Mouse (Mus musculus): Measurements from ENCODE around the gene Pex16.
"Not testable (repeated sequence)": the region's sequence is repeated elsewhere in the genome, so short reads cannot be mapped to it uniquely, and the experiment has no call there.

The Pex16 gene

GRCm38 (mm10) chr2:92388891-92389641 is 14.6 kb downstream of the Pex16 start:
- DNase-seq (ENCODE audit: low spot score in 2 of 2), result peak; percentile 94 to 96

DNA sequence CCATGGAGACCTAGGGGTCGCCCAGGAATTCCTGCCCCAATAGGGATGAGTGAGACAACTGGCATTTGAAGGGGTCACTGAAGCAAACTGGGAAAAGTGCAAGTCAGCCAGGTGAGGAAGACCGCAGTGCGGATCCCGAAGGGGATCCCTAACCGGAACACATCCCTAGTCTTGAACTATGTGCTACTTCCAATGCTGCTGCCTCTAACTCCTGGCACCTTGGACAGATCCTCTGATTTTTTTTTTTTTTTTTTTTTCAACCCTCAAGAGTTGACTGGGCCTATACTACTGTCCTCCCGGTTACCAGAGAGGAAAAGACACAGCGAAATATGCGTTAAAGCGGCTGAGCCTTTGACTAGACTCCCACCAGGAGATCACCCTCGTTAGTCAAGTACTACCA is 15.2 kb downstream of the Pex16 start:
- DNase-seq (ENCODE audit: low spot score in 2 of 2), result no peak

- no peak for DNase-seq (ENCODE audit: low spot score in 2 of 2)
Measured at GRCm38 (mm10) chr2:92390206-92390930, 15.9 kb downstream of the Pex16 start.

GRCm38 (mm10) chr2:92391116-92391515 is 16.6 kb downstream of the Pex16 start:
- peak in 1 of 2 experiments; percentile 64 for DNase-seq (ENCODE audit: low spot score in 2 of 2)

- no peak for DNase-seq (ENCODE audit: low spot score in 2 of 2)
Measured at GRCm38 (mm10) chr2:92391703-92392317, 17.3 kb downstream of the Pex16 start.

- no peak for DNase-seq (ENCODE audit: low spot score in 2 of 2)
Measured at GRCm38 (mm10) chr2:92392318-92393264, 18.1 kb downstream of the Pex16 start.

GRCm38 (mm10) chr2:92395535-92395934 is 21.1 kb downstream of the Pex16 start:
- DNase-seq (ENCODE audit: low spot score in 2 of 2), result no peak

DNA sequence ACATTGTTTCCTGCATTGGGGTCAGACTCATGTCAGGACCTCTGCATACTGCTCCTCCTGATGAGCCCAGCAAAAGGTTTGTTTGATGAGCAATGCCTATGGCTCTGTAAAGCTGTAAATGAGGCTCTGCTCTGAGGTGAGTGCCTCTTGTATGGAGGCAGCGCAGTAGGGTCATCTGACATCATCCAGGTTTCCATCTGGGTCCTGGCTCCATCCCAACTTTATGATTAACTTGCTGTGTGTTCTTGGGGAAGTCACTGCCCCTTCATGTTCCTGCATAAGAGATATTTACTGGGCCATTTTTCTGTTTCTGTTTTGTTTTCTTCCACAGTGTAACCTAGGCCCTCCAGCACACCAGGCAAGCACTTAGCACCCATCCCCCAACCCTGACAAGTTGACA is 23.0 kb downstream of the Pex16 start:
- DNase-seq (ENCODE audit: low spot score in 2 of 2), result no peak

- DNase-seq (ENCODE audit: low spot score in 2 of 2), result not testable (repeated sequence)
Measured at GRCm38 (mm10) chr2:92399877-92400276, 25.4 kb downstream of the Pex16 start.

DNA sequence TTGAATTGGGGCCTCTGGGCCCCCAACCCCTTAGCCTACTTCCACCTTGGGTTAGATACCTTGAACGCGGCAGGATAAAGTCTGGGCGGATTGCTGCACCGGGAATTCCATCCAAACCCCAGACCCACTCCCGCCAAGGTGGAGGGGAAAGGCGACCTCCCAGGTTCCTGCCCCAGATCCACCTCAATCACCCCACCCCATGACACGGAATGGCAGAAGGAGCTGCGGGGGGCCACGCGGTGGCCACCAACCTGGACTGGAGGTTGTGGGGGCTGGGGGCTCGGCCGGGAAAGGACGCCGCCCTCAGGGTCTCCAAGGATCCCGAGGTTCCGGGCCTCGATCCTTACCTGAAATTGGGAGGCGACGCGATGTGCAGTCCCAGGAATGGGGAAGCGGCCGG is 26.2 kb downstream of the Pex16 start:
- DNase-seq (ENCODE audit: low spot score in 2 of 2), result no peak

- no peak for DNase-seq (ENCODE audit: low spot score in 2 of 2)
Measured at GRCm38 (mm10) chr2:92401091-92401561, 26.6 kb downstream of the Pex16 start, which contains the start of gene Mapk8ip1. Gene Mapk8ip1 (minus strand): TSS chr2:92401263.

- no peak for DNase-seq (ENCODE audit: low spot score in 2 of 2)
Measured at GRCm38 (mm10) chr2:92402591-92403326, 28.3 kb downstream of the Pex16 start.

DNA sequence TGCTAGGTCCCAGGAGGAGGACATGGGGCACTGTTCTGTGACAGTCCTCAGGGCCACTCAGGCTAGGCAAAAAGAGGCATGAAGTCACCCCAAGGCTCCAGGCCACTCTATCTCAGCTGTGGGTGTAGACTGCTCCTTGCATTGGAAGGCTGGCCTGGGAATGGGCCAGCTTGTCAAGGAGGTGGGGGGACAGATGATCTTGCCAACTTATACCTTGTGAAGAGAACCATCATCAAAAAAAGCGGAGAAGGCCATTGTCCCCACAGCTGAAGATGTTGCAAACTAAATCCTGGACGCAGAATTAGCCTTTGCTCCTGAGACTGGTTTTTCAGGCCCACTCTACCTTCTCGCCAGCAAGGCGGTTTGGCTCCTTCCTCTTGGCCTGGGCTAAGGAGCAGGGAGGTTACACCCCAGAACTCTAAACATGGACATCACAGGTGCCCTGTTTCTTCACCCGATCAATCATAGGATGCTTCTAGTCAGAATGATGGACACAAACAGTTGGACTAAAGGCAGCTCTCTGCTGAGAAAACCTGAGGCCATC is 29.4 kb downstream of the Pex16 start:
- no peak for DNase-seq (ENCODE audit: low spot score in 2 of 2)

DNA sequence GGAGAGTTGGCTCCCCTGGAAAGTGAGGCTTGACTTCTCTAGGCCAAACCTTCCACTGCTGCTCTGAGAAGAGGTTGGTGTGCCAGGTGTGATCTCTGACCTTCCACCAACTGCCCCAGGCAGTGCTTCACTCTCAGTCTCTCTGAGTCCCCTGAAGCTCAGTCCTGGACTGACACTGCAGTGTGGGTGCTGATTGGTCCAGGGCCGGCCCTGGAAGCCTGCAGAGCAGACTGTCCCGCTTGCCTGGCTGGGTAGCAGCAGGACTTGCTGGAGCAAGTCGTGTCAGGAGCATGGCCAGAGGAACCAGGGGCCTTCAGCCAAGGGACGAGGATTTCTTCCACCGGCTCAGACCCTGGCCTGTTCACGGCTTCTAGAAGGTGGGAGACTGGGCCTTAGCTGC is 30.3 kb downstream of the Pex16 start:
- DNase-seq (ENCODE audit: low spot score in 2 of 2), result no peak

GRCm38 (mm10) chr2:92405687-92406086 is 31.2 kb downstream of the Pex16 start:
- no peak for DNase-seq (ENCODE audit: low spot score in 2 of 2)

DNA sequence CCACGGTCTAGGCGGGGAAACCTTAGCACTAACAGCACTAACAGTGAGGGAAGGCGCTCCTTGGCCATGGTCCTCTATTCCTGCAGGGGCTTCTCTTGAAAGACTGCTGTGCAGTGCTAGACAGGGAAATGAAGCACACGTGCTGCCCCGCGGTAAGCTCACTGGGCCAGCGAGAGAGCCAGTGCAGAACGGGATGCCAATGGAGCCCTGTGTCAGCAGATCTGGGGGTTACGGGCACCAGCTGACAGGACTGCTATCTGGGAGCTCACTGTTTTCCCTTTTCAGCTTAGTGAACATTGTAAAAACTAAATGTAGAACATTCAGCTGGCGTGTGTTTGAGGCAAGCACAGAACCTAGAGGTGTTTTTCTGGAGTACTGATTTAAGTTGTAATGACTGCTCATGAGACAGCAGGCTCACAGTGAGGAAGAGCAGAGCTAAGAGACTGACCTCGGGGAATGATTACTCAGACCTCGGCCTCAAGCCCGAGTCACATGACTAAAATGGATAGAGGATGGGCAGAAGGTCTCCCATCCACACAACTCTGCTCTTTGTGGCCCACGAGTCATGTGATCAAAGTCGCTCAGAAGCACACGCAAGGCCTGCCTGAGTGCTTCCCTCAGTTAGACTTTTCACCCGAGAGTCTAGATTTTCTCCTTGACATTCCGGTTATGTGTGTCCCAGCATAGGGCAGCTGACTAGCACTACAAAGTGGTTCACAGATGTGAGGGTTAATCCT is 34.0 kb downstream of the Pex16 start:
- DNase-seq (ENCODE audit: low spot score in 2 of 2), result no peak

GRCm38 (mm10) chr2:92411705-92412104 is 37.2 kb downstream of the Pex16 start:
- no peak for DNase-seq (ENCODE audit: low spot score in 2 of 2)

- no peak for DNase-seq (ENCODE audit: low spot score in 2 of 2)
Measured at GRCm38 (mm10) chr2:92421723-92422387, 47.4 kb downstream of the Pex16 start.
